Mouse (Mus musculus) CD4-positive helper T cell, adult 2 months (primary cell): Measurements from ENCODE around the gene Btg1-ps2.
"Not testable (repeated sequence)": the region's sequence is repeated elsewhere in the genome, so short reads cannot be mapped to it uniquely, and the experiment has no call there.

Experiments used
- DNase-seq: peaks from one replicate; pipeline ENCODE4 v3.0.0-alpha.2; 2012; ENCODE audit warnings: low read depth, missing footprints, low spot score

Btg1-ps2 gene

GRCm38 (mm10) chrX:38043014-38043413, at the start of gene Btg1-ps2:
TSS of gene Btg1-ps2 (minus strand) at chrX:38043114.
- DNase-seq, result not testable (repeated sequence)

- no peak for DNase-seq
Observed at GRCm38 (mm10) chrX:38085041-38085440, 42.1 kb upstream of the Btg1-ps2 start, which contains the start of gene Rhox11. TSS of gene Rhox11 (minus strand) at chrX:38085141.

- DNase-seq, result peak; percentile 5
Observed at GRCm38 (mm10) chrX:38084226-38084625, 41.3 kb upstream of the Btg1-ps2 start.

GRCm38 (mm10) chrX:38066175-38066574, 23.3 kb upstream of the Btg1-ps2 start, which contains the start of gene Rhox10:
TSS of gene Rhox10 (plus strand) at chrX:38066475.
- no peak for DNase-seq

DNA sequence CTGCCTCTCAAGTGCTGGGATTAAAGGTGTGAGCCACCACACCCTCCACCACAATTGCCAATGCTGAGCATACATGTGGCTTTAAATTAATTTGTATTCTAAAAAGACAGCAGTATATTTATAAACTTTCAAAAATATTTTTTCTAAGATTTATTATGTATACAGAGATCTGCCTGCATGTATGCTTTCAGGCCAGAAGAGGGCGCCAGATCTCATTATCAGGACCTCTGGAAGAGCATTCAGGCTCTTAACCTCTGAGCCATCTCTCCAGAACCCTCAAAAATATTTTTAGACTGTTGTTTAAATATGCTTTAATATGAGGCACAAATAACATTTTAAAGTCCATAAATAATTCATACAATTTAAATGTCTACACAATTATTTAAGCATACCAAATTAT, 18.6 kb upstream of the Btg1-ps2 start:
- DNase-seq, result no peak

GRCm38 (mm10) chrX:38039666-38040065, 3.2 kb downstream of the Btg1-ps2 start:
- DNase-seq, result no peak

DNA sequence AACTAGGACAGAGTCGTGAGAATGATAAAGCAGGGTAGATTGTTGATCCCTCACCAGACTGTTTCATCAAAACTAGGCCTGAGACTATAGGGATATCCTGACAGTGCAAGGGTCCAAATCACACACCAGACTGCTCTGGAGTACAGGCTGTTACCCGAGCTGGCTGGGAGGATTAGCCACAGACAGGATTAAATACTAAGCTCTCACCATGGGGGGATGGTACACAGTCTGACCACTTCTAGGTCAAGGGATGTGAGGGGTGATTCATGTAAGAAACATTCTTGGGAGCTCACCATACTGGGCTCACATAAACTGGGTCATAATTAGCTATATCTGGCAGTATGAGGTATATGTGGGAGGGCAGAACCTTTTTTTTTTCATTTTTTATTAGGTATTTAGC, 9.1 kb downstream of the Btg1-ps2 start:
- DNase-seq, result no peak

GRCm38 (mm10) chrX:38018597-38018996, 24.3 kb downstream of the Btg1-ps2 start, which contains the start of gene Btg1-ps1:
TSS of gene Btg1-ps1 (minus strand) at chrX:38018815.
- DNase-seq, result not testable (repeated sequence)

DNA sequence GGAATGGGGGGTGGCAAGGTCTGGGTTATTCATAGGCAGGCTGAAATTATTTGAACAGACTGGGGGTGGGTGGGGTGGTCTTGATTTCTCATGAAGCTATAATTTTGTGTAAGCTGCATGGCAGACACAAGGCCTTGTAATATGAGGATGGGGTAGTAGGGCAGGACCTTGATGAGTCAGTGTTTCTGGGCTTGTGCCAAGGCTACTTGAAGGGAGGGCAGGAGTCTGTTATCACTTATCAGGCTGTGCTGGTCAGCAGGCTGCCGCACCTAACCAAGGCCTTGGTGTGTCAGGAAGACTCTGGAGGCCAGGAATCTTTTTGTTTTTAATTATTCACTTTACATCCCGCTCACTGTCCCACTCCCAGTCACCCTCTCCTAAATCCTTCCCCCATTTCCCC, 34.2 kb downstream of the Btg1-ps2 start:
- no peak for DNase-seq
